Mouse (Mus musculus) right cerebral cortex, postnatal 14 days (tissue): ENCODE measurements around the gene Gdf5.
"Not testable (repeated sequence)": the region's sequence is repeated elsewhere in the genome, so short reads cannot be mapped to it uniquely, and the experiment has no call there.

Source experiments
- DNase-seq: peaks from one replicate; pipeline ENCODE4 v3.0.0; 2022

The Gdf5 gene

GRCm38 (mm10) chr2:155939897-155940529 is 5.2 kb downstream of the Gdf5 start:
- no peak for DNase-seq

GRCm38 (mm10) chr2:155929531-155930442 is 15.4 kb downstream of the Gdf5 start, which contains the start of gene Uqcc1:
TSS of gene Uqcc1 (minus strand) at chr2:155930310.
- peak; percentile 93 for DNase-seq

- DNase-seq = no peak
Measured at GRCm38 (mm10) chr2:155928711-155929345, 16.3 kb downstream of the Gdf5 start.

- DNase-seq = not testable (repeated sequence)
Measured at GRCm38 (mm10) chr2:155925213-155925612, 20.0 kb downstream of the Gdf5 start.

GRCm38 (mm10) chr2:155923143-155923542 is 22.0 kb downstream of the Gdf5 start:
- no peak for DNase-seq

GRCm38 (mm10) chr2:155914684-155915083 is 30.5 kb downstream of the Gdf5 start:
- no peak for DNase-seq

DNA sequence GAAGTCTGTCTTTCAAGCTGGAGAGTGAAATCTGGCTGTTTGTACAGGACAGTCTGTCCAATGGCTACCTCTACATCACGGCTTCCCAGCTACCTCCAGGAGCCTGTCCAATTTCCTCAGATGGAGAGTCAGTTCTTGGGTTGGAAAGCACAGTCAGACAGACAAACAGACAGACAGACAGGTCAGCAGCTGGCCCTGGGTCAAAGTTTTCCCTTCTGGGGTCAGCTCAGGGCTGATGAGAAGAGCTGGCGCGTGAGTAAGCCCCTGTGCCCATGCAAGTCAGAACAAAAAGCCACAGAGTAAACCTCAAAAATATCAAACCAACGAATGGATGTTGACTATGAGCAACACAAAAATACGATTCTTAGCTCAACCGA is 41.5 kb downstream of the Gdf5 start:
- DNase-seq = no peak

GRCm38 (mm10) chr2:155902989-155903631 is 42.1 kb downstream of the Gdf5 start:
- DNase-seq = no peak

DNA sequence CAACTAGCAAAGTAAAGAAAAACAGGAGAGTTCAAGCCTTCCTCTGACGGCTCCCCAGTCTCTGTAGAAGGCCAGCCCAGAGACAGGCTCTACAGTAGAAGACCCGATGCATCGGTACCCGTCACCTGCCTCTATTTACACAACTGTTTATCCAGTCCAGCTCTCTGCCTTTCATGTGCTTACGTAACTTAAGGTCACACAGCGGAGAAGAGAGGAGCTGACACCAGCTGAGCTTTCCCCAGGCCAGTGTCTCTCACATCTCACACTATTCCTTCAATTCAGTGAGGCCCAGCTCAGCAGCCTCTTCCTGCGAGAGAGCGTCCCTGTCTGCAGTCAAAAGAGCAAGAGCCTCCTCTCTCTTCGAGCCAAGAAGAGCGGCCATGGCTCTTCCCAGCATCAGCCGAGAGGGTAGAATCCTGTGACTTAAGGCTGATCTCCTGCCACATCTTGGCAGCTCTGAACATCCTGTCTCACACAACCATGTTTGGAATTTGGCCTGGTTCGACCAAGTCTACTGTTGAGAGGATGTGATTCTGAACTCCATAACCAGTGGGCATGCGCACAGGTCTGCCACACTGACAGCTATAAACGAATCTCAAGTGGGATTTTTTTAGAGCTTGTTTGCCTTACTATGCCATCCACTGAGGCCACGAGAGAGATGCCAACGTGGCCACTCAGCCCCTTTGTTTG is 50.0 kb downstream of the Gdf5 start:
- no peak for DNase-seq

DNA sequence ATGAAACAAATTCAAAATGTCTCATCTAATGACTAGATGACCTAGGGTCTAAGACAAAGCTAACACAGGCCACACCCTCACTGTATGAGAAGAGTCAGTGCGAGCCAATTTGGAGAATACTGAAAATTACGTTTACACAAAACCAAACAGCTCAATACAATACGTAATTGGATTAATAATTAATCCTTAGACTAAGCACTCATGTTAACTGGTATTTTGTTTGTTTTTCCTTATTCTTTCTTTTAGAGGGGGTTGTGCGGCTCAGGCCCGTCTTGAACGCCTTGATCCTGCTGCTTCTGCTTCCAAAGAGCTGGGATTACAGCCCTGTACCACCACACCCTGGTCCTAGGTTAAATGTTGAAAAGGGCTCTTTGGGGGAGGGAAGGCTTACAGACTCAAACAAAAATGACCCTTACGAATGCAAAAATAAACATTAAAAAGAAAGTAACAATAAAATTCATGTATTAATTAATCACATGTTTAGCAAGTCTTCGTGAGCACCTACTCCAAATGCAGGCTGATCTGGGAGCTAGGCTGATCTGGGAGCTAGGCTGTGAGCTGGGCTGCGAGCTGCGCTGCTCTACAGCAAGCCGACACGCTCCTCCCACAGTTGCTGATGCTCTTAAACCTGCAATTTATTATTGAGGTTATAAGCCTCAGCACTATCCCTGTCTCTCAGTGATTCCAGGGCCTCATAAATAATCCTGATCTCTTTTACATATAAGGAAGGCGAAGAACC is 50.7 kb downstream of the Gdf5 start:
- DNase-seq = no peak
